In the genomic region with DNA sequence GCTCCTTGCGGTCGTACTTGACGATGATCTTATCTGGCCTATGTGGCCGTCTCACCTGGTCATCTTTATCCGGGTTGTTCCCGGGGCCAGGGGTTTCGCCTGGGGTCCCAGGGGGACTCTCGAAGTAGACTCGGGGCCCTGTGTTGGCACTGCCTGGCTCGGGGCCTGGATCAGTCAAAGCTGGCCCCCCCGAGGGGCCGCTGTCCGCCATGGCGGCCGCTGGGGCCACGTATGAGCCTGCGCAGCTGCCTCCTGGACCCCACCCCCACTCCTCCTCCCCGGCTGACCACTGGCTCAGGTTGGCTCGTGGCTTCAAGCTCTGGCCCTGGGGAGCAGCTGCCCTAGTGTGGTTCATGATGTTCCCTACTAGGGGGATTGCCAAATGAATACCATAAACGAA, we compare ENCODE assay signal across 27 mouse cellular contexts. TPM values are rescaled to one million over a fixed set of nuclear protein-coding genes. Genes with fewer than 3 reads are reported as not detected.
DNase-seq lines count a peak whose midpoint lies in the region; TF ChIP-seq lines count a peak whose summit lies in the region.
"Had no signal": no experiment of that assay in that cellular context is flagged by ENCODE, and none has a peak within 500 bp of the region (broad histone marks: within the 10 kb centered on the region; RNA-seq: fewer than 3 reads in every experiment).

A gene (minus strand): TSS at position 233 of the 400 bp plus-strand sequence.

- H3K4me3 ChIP-seq in layer of hippocampus, adult 2 months = no peak within 1 kb of the TSS
- H3K4me3 ChIP-seq: embryonic facial prominence, embryonic 15.5 days; forebrain, embryonic 12.5 days; forebrain, embryonic 15.5 days; heart, adult 2 months; heart, embryonic 10.5 days; heart, embryonic 13.5 days had no signal

- H3K27ac ChIP-seq in layer of hippocampus, adult 2 months = peak within 1 kb of the TSS; percentile 19; the same call in 1 of the 2 replicates
- H3K27ac ChIP-seq: embryonic facial prominence, embryonic 15.5 days; forebrain, embryonic 12.5 days; forebrain, embryonic 15.5 days; heart, adult 2 months; heart, embryonic 10.5 days; heart, embryonic 13.5 days; hindbrain, embryonic 14.5 days; hindbrain, postnatal 0 days had no signal

- DNase-seq in cerebellum, adult 9-11 months = peak; percentile 19
- no peak for DNase-seq in cerebellum, adult 18-20 months
- DNase-seq in layer of hippocampus, adult 2 months (ENCODE audit: low spot score in 2 of 2) = no peak
- no peak for DNase-seq in layer of hippocampus, postnatal 14 days (ENCODE audit: low spot score in 2 of 2)
- peak; percentile 39 for DNase-seq in testis, postnatal 10 days (ENCODE audit: low spot score)
- no peak for DNase-seq in kidney, postnatal 36 days
- DNase-seq: adrenal gland, postnatal 10 days; adrenal gland, postnatal 36 days; cerebellum, adult 8-10 months; cerebellum, postnatal 14 days; embryo, embryonic 11 days; gastrocnemius, postnatal 10 days; gastrocnemius, postnatal 36 days; heart, adult 2 months; heart, postnatal 14 days; heart, postnatal 4 days had no signal

- TF ChIP-seq CTCF in layer of hippocampus, adult 2 months (conservative IDR thresholded peaks at IDR 0.05) = no peak

RNA-seq across cellular contexts. Expression of the gene that starts here (rescaled TPM):
- total RNA-seq in layer of hippocampus, adult 2 months (2021) = not detected
- not detected for total RNA-seq in layer of hippocampus, postnatal 14 days (2021)
- total RNA-seq: adrenal gland, adult 18-20 months; adrenal gland, postnatal 10 days; adrenal gland, postnatal 36 days; CH12.LX; common myeloid progenitor, adult 5-6 weeks; granulocyte monocyte progenitor cell, adult 5-6 weeks; heart, adult 2 months; heart, postnatal 14 days; heart, postnatal 4 days; hindbrain, postnatal 0 days had no signal

Comparison
In these comparisons a context has a peak if more than half of its experiments do, and no peak if none do; other contexts are left out.
1. DNase-seq: peak in cerebellum, adult 9-11 months (single experiment) and testis, postnatal 10 days (single experiment); none in cerebellum, adult 18-20 months (0 of 2), layer of hippocampus, adult 2 months (0 of 2), layer of hippocampus, postnatal 14 days (0 of 2) and kidney, postnatal 36 days (0 of 2).